Mouse (Mus musculus): ENCODE measurements around the gene Mgrn1. TPM values are rescaled to one million over a fixed set of nuclear protein-coding genes. Genes with fewer than 3 reads are reported as not detected.
A peak's percentile ranks its signal among the peaks of the same experiment; 100 is the strongest.

The Mgrn1 gene
- polyA plus RNA-seq, 1 experiment from 2014 or later, result 30.4 TPM

DNA sequence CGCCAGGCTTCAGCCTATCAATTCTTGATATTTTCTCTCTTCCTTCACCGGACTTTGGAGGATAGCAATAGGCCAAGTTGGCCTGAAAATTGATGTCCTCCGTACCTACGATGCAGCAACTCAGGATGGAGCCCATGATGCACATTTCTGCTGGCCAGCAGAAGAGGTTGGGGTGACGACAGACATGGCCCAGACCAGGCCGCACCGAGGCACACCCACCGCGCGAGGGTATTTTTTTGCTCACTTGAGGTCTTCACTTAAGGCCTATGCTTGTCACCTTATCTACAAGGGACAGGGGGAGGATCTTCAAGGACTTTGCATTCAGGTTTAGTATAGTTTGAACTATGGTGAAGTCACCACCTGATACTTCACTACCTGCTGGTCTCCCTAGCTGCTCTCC lies 1.1 kb upstream of the Mgrn1 start:
- ATAC-seq (ENCODE audit: low read depth), result no peak
- Histone ChIP-seq H3K27me3 (ENCODE audit: control insufficient read depth, insufficient read depth, low read depth, low read length) (no peaks in the 10 kb centered on the region), H3K4me1 (ENCODE audit: control insufficient read depth, low read depth, low read length) (peaks cover 36% of the 10 kb centered on the region), H3K36me3 (ENCODE audit: control insufficient read depth, insufficient read depth) (no peaks in the 10 kb centered on the region), H3K4me3 (ENCODE audit: low read depth, low read length) (peak overlapping the region; percentile 81; the same call in 1 of the 2 replicates), H3K4me2 (ENCODE audit: low read depth, low read length) (peak overlapping the region; percentile 83; the same call in 1 of the 2 replicates), H3K27ac (ENCODE audit: low read length) (no peak overlapping the region), H3K9me3 (replicated peaks; ENCODE audit: control insufficient read depth, low read length) (no peaks in the 10 kb centered on the region), H3K9ac (ENCODE audit: low read depth, low read length) (peak overlapping the region; percentile 81; the same call in 1 of the 2 replicates)
- 88% methylated on average over 10 of the region's 10 CpGs for WGBS (ENCODE audit: insufficient replicate concordance)

DNA sequence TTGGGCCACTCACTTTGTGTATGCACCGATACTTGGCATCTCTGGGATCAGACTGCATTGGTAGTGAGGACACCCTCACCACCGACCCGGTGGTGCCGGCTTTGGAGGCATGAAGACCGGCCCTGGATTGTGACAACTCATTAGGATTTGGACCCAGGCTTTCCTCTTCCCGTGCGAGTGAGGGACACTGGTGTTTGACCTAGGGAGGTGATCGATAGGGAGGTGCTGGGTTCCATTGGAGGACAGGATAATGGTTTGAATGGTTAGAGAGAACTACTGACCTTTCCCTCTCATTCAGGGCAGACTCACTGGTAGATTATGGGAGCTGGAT lies 606 bp downstream of the Mgrn1 start:
- Histone ChIP-seq H3K36me3 (ENCODE audit: control insufficient read depth, insufficient read depth) (no peaks in the 10 kb centered on the region), H3K4me1 (ENCODE audit: control insufficient read depth, low read depth, low read length) (peaks cover 27% of the 10 kb centered on the region), H3K27me3 (ENCODE audit: control insufficient read depth, insufficient read depth, low read depth, low read length) (no peaks in the 10 kb centered on the region), H3K4me3 (ENCODE audit: low read depth, low read length) (peak overlapping the region; percentile 81), H3K9ac (ENCODE audit: low read depth, low read length) (peak overlapping the region; percentile 81), H3K9me3 (replicated peaks; ENCODE audit: control insufficient read depth, low read length) (no peaks in the 10 kb centered on the region), H3K4me2 (ENCODE audit: low read depth, low read length) (peak overlapping the region; percentile 83), H3K27ac (ENCODE audit: low read length) (peak overlapping the region; percentile 84)
- ATAC-seq (ENCODE audit: low read depth), result peak; percentile 19
- WGBS (ENCODE audit: insufficient replicate concordance), result 0% methylated on average over 8 of the region's 8 CpGs

DNA sequence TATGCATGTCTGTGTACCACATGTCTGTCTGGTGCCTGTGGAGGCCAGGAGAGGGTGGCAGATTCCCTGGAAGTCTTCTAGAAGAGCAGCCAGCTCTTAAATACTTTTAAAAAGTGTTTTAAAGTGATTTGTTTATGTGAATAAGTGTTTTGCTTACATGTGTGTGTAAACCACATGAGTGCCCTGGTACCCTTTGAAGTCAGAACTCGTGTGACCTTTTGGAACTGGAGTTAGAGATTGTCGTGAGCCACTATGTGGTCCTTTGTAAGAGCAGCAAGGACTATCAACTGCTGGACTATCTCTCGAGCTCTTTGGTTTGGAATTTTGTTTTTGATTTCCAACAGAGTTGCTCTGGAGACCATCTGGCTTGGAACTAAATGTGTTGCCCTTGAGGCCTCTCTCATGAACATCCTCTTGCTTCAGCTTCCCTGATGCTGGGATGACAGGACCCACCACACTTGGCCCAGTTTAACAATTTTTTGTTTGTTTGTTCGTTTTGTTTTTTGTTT lies 4.2 kb downstream of the Mgrn1 start:
- no peaks in the 10 kb centered on the region for H3K36me3 ChIP-seq (ENCODE audit: control insufficient read depth, insufficient read depth)
- H3K27ac ChIP-seq (ENCODE audit: low read length), result no peak overlapping the region
- no peaks in the 10 kb centered on the region for H3K9me3 ChIP-seq (replicated peaks; ENCODE audit: control insufficient read depth, low read length)
- H3K4me3 ChIP-seq (ENCODE audit: low read depth, low read length), result no peak overlapping the region
- ATAC-seq (ENCODE audit: low read depth), result no peak
- H3K4me2 ChIP-seq (ENCODE audit: low read depth, low read length), result no peak overlapping the region
- WGBS (ENCODE audit: insufficient replicate concordance), result 53% methylated on average over 4 of the region's 4 CpGs
- no peak overlapping the region for H3K9ac ChIP-seq (ENCODE audit: low read depth, low read length)
- no peaks in the 10 kb centered on the region for H3K27me3 ChIP-seq (ENCODE audit: control insufficient read depth, insufficient read depth, low read depth, low read length)
- peaks cover 27% of the 10 kb centered on the region for H3K4me1 ChIP-seq (ENCODE audit: control insufficient read depth, low read depth, low read length)

DNA sequence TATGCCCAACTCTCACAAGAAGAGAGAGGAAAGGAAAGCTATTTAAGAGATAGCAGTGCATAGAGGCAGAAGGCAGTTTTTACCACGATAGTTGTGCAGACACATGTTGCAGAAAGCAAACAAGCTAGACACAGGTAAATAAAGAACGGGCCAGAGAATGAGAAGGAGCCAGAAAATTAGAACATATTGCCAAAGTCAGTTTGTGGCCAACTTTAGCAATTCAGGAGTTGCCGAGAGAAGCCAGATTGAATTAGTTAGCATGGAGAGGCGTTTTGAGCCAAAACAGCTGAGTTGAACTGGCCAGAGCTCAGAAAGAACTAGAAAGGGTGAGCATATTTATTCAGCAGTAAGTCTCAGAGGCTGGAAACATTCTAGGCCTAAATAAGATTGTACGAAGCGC lies 6.1 kb downstream of the Mgrn1 start:
- no peak overlapping the region for H3K4me3 ChIP-seq (ENCODE audit: low read depth, low read length)
- H3K4me2 ChIP-seq (ENCODE audit: low read depth, low read length), result no peak overlapping the region
- WGBS (ENCODE audit: insufficient replicate concordance), result 67% methylated on average over 6 of the region's 6 CpGs
- H3K36me3 ChIP-seq (ENCODE audit: control insufficient read depth, insufficient read depth), result no peaks in the 10 kb centered on the region
- ATAC-seq (ENCODE audit: low read depth), result no peak
- H3K4me1 ChIP-seq (ENCODE audit: control insufficient read depth, low read depth, low read length), result peaks cover 32% of the 10 kb centered on the region
- H3K9ac ChIP-seq (ENCODE audit: low read depth, low read length), result no peak overlapping the region
- no peak overlapping the region for H3K27ac ChIP-seq (ENCODE audit: low read length)
- no peaks in the 10 kb centered on the region for H3K9me3 ChIP-seq (replicated peaks; ENCODE audit: control insufficient read depth, low read length)
- H3K27me3 ChIP-seq (ENCODE audit: control insufficient read depth, insufficient read depth, low read depth, low read length), result no peaks in the 10 kb centered on the region

DNA sequence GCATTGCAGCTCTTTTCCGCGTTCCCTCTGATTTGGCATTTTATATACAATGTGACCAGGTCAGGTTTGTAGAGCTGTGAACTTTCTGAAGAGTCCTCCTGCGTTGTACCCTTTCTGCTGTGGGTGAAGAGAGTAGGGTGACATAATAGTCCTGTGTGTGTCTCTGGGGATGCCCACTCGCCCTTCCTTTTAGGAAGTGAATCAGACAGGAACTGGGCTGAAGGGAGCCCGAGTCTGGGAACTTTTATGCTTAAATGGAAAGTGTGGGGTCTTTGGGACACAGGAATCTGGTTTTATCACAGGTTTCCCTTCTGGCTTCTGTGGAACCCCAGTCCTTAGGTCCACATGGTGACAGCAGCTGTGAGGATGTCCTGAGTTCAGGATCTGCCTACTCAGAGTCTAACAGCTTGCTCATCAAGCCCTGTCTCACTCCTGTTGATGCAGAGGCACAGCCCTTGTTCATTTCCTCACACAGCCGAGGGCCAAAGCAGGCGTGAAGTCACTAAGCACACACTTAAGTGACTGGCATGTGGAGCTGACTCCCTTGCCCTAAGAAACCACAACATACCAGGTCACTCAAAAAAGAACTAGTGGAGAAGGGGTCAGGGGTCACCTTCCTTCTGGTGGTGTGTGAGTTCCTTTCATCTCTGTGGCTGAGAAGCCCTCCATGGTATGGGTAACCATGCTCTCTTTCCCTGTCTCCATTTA lies 8.3 kb downstream of the Mgrn1 start:
- ATAC-seq (ENCODE audit: low read depth), result no peak
- Histone ChIP-seq H3K4me3 (ENCODE audit: low read depth, low read length) (no peak overlapping the region), H3K9ac (ENCODE audit: low read depth, low read length) (no peak overlapping the region), H3K27ac (ENCODE audit: low read length) (no peak overlapping the region), H3K4me2 (ENCODE audit: low read depth, low read length) (no peak overlapping the region), H3K9me3 (replicated peaks; ENCODE audit: control insufficient read depth, low read length) (no peaks in the 10 kb centered on the region), H3K27me3 (ENCODE audit: control insufficient read depth, insufficient read depth, low read depth, low read length) (no peaks in the 10 kb centered on the region), H3K4me1 (ENCODE audit: control insufficient read depth, low read depth, low read length) (peaks cover 29% of the 10 kb centered on the region), H3K36me3 (ENCODE audit: control insufficient read depth, insufficient read depth) (no peaks in the 10 kb centered on the region)
- WGBS (ENCODE audit: insufficient replicate concordance), result 57% methylated on average over 7 of the region's 7 CpGs

DNA sequence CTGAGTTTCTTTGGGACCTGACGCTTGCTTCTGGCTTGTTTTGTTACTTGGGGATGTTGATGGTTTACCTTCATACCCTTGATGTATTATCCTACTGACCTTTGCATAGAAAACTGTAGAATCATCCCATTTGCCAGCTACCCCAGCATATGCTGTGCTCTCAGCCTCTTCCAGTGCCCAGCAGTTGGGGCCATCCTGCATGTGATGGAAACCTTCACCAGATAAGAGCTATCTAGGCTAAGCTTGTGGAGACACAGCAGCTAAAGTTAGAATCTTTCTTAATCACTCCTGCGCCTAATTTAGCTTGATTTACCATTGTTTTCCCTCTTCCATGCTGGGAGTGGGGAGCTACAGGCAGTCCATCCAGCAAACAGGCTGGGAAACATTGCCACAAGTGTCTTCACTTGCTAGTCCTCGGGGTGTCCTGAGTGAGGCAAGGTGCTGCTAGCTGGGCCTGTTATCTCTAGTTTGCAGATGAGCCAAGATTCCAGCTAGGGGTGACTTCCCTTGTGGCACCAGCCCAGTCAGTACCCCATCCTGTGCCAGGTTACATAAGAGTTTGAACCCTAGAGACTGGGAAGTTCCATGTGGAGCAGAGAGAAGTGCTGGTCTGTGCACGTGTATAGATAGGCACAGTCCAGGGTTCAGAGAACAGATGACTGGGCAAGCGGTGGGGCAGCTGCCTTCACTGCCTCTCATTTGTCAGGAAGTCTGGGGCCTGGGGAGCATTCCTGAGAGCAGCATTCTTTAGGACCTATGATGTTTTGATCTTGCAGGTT lies 10.4 kb downstream of the Mgrn1 start:
- WGBS (ENCODE audit: insufficient replicate concordance), result 12% methylated on average over 5 of the region's 5 CpGs
- ATAC-seq (ENCODE audit: low read depth), result peak; percentile 87
- Histone ChIP-seq H3K4me1 (ENCODE audit: control insufficient read depth, low read depth, low read length) (peaks cover 29% of the 10 kb centered on the region), H3K9me3 (replicated peaks; ENCODE audit: control insufficient read depth, low read length) (no peaks in the 10 kb centered on the region), H3K9ac (ENCODE audit: low read depth, low read length) (no peak overlapping the region), H3K4me2 (ENCODE audit: low read depth, low read length) (peak overlapping the region; percentile 0; the same call in 1 of the 2 replicates), H3K27me3 (ENCODE audit: control insufficient read depth, insufficient read depth, low read depth, low read length) (no peaks in the 10 kb centered on the region), H3K4me3 (ENCODE audit: low read depth, low read length) (no peak overlapping the region), H3K27ac (ENCODE audit: low read length) (peak overlapping the region; percentile 71), H3K36me3 (ENCODE audit: control insufficient read depth, insufficient read depth) (no peaks in the 10 kb centered on the region)

DNA sequence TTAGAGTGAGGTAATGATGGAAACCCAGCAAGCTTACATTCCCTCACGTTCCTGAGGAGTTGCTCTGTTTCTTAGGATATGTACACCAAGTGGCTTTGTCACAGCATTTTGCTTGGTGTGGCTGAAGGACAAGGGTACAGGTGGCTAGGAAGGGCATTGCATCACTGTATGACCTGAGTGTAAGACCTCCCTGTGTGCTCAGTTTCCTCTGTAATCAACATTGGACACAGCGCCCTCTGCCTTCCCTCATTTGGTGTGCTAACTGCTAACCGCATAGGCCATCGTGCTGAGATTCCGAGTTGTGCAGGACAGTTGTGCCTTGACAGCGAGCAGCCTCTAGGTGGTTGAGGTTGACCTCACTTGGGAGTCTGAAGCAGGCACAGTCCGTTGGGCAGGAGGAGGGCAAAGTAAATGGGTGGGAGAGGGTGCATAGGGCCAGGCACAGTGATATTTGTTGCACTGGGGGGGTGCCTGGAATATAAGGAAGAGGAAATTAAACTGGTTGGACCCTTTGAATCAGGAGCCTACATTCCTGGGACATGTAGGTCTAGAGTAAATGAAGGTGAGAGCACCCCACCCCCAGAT lies 11.2 kb downstream of the Mgrn1 start:
- H3K9ac ChIP-seq (ENCODE audit: low read depth, low read length), result no peak overlapping the region
- ATAC-seq (ENCODE audit: low read depth), result peak; percentile 45
- H3K27me3 ChIP-seq (ENCODE audit: control insufficient read depth, insufficient read depth, low read depth, low read length), result no peaks in the 10 kb centered on the region
- 0 out of 2 replicates have a peak overlapping the region, but pooled peaks have one; percentile 0 for H3K4me2 ChIP-seq (ENCODE audit: low read depth, low read length)
- H3K27ac ChIP-seq (ENCODE audit: low read length), result peak overlapping the region; percentile 71
- peaks cover 29% of the 10 kb centered on the region for H3K4me1 ChIP-seq (ENCODE audit: control insufficient read depth, low read depth, low read length)
- no peaks in the 10 kb centered on the region for H3K36me3 ChIP-seq (ENCODE audit: control insufficient read depth, insufficient read depth)
- no peaks in the 10 kb centered on the region for H3K9me3 ChIP-seq (replicated peaks; ENCODE audit: control insufficient read depth, low read length)
- WGBS (ENCODE audit: insufficient replicate concordance), result 48% methylated on average over 7 of the region's 7 CpGs
- H3K4me3 ChIP-seq (ENCODE audit: low read depth, low read length), result no peak overlapping the region

DNA sequence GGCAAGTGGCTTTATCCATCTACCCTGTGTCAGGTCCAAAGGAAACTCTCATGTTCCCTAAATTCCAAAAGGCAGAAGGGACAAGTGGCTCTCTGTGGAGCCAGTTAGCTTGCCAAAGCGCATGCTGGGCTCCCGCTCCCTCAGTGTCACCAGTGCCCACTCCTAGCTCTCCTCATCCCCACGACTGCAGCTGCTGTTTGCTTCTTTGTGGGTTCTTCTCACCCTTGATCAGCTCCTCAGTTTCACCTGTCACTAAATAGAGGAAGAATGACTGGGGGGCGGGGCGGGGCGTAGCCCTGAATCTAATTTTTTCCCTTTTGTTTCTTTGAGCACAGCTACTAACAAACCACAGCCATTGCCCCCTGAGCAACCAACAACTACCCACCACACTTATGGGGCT lies 12.8 kb downstream of the Mgrn1 start:
- no peaks in the 10 kb centered on the region for H3K36me3 ChIP-seq (ENCODE audit: control insufficient read depth, insufficient read depth)
- no peak overlapping the region for H3K27ac ChIP-seq (ENCODE audit: low read length)
- H3K4me1 ChIP-seq (ENCODE audit: control insufficient read depth, low read depth, low read length), result peaks cover 38% of the 10 kb centered on the region
- no peak for ATAC-seq (ENCODE audit: low read depth)
- no peaks in the 10 kb centered on the region for H3K27me3 ChIP-seq (ENCODE audit: control insufficient read depth, insufficient read depth, low read depth, low read length)
- H3K4me3 ChIP-seq (ENCODE audit: low read depth, low read length), result no peak overlapping the region
- no peak overlapping the region for H3K4me2 ChIP-seq (ENCODE audit: low read depth, low read length)
- no peaks in the 10 kb centered on the region for H3K9me3 ChIP-seq (replicated peaks; ENCODE audit: control insufficient read depth, low read length)
- H3K9ac ChIP-seq (ENCODE audit: low read depth, low read length), result no peak overlapping the region
- 73% methylated on average over 6 of the region's 6 CpGs for WGBS (ENCODE audit: insufficient replicate concordance)

DNA sequence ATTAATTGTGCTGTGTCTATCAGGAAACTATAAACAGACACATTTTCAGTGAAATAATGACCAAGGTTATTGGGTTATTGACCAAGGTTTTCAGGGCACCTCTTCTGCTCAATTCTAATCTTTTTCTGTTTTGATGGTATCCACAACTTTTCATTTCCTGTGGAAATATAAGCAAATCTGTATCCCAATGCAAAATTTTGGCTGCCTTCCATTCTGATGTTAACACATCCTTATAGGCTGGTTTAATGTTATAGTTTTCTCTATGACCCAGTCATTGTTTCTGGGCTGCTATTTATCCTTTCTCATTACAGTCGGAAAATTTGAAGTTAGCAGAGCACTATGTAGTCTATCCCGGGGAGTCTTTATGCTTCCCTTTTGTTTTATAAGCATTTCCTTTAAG lies 13.7 kb downstream of the Mgrn1 start:
- Histone ChIP-seq H3K4me1 (ENCODE audit: control insufficient read depth, low read depth, low read length) (peaks cover 35% of the 10 kb centered on the region), H3K36me3 (ENCODE audit: control insufficient read depth, insufficient read depth) (no peaks in the 10 kb centered on the region), H3K4me2 (ENCODE audit: low read depth, low read length) (no peak overlapping the region), H3K9me3 (replicated peaks; ENCODE audit: control insufficient read depth, low read length) (no peaks in the 10 kb centered on the region), H3K4me3 (ENCODE audit: low read depth, low read length) (no peak overlapping the region), H3K27me3 (ENCODE audit: control insufficient read depth, insufficient read depth, low read depth, low read length) (no peaks in the 10 kb centered on the region), H3K27ac (ENCODE audit: low read length) (no peak overlapping the region), H3K9ac (ENCODE audit: low read depth, low read length) (no peak overlapping the region)
- ATAC-seq (ENCODE audit: low read depth), result no peak
- WGBS (ENCODE audit: insufficient replicate concordance), result 69% methylated on average over 2 of the region's 2 CpGs
